Mouse (Mus musculus): ENCODE measurements around the gene Zfp91.

- TF ChIP-seq CTCF (conservative IDR thresholded peaks at IDR 0.05 in 1 of 2, IDR thresholded peaks at IDR 0.05 in 1 of 2; ENCODE audit: low read depth in 2 of 2, low read length in 2 of 2) (no peak), POLR2A (IDR thresholded peaks at IDR 0.05; ENCODE audit: low read depth, low read length) (no peak), E2F4 (IDR thresholded peaks at IDR 0.05; ENCODE audit: insufficient replicate concordance, low read depth, low read length) (no peak)
Observed at GRCm38 (mm10) chr19:12756286-12756685, 39.6 kb downstream of the Zfp91 start.
